Mouse (Mus musculus): ENCODE measurements around the gene Hoxd11.

The Hoxd11 gene

GRCm38 (mm10) chr2:74726973-74727639 lies 47.7 kb downstream of the Hoxd11 start:
- no peak for DNase-seq (ENCODE audit: inconsistent age in 2 of 2, low spot score in 1 of 2)

DNA sequence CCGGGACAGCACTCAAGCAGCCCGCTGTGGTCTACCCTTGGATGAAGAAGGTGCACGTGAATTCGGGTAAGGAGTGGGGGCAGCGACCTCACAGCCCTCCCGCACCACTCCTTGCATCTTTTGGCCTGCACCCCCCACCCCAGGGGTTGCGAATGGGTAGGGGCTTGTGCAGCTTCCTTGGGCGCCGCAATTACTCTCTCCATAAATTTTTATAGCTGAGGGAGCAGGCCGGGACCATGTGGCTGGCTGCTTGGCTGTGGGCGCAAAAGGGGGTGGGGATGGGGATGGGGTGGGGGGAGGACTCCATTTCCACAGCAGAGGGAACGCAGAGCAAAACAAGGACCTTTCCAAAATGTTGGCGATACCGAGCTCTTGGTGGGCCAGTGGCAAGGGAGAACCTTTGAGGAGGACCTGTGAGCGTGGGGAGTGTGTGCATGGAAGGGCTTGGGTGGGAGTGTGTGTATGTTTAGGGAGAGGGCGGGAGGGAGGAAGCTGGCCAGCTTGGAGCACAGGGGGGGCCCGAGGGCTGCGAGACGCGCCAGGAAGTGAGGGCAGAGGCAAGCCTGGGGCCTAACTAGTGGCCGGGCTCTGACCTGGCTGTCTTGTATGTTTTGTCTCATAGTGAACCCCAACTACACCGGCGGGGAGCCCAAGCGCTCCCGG lies 48.4 kb downstream of the Hoxd11 start:
- DNase-seq (ENCODE audit: inconsistent age in 2 of 2, low spot score in 1 of 2): no peak

DNA sequence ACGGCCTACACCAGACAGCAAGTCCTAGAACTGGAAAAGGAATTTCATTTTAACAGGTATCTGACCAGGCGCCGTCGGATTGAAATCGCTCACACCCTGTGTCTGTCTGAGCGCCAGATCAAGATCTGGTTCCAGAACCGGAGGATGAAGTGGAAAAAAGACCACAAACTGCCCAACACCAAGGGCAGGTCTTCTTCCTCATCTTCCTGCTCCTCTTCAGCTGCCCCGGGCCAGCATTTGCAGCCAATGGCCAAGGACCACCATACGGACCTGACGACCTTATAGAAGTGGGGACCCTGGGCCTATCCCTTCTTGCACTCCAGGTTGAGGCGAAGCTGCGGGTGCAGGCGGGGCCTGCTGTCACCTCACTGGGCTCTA lies 48.9 kb downstream of the Hoxd11 start:
- DNase-seq (ENCODE audit: inconsistent age in 2 of 2, low spot score in 1 of 2): no peak

- DNase-seq (ENCODE audit: inconsistent age in 2 of 2, low spot score in 1 of 2): no peak
Measured at GRCm38 (mm10) chr2:74730331-74730730, 51.0 kb downstream of the Hoxd11 start.

DNA sequence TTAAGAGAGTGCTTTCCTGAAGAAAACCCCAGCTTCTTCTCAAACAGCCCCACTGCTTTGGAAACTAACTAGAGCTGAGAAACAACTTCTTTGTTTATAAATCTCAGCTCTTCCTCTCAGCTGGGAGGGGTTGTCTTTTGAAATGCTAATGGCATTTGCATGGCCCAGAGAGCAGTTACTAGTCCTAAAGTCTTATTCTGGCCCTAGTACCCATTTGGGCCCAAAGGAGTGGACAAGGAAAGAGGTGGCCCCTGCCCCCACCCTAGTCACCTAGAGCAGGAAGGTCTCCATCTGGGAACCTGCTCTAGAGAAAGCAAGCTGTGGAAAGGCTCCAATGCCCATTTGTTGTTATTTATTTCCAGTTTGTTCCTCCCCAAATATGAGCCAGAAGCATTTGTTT lies 51.7 kb downstream of the Hoxd11 start:
- no peak for DNase-seq (ENCODE audit: inconsistent age in 2 of 2, low spot score in 1 of 2)

- DNase-seq (ENCODE audit: inconsistent age in 2 of 2, low spot score in 1 of 2): no peak
Measured at GRCm38 (mm10) chr2:74731799-74732512, 52.6 kb downstream of the Hoxd11 start.

GRCm38 (mm10) chr2:74732513-74733316 lies 53.4 kb downstream of the Hoxd11 start:
- no peak for DNase-seq (ENCODE audit: inconsistent age in 2 of 2, low spot score in 1 of 2)

- DNase-seq (ENCODE audit: inconsistent age in 2 of 2, low spot score in 1 of 2): no peak
Measured at GRCm38 (mm10) chr2:74733317-74733661, 53.9 kb downstream of the Hoxd11 start.

- no peak for DNase-seq (ENCODE audit: inconsistent age in 2 of 2, low spot score in 1 of 2)
Measured at GRCm38 (mm10) chr2:74733765-74734164, 54.4 kb downstream of the Hoxd11 start.

DNA sequence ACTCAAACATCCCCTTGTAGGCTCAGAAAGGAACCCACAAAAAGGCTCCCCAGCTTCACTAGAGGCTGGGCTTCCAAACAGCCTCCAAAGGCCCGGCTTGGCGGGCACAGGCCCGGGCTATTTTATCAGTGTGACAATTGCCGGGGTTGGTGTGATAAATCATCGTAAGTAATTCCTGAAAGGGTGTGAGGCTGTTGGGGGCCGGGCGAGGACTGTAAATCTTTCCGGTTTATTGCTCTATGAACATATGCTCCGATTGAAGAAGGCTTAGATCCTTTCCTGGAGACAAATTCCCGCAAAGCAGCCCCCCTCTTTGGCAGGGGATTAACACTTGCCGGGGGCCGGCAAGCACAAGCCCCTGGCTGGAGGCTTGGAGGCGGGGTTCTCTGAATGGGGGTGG lies 55.1 kb downstream of the Hoxd11 start:
- DNase-seq (ENCODE audit: inconsistent age in 2 of 2, low spot score in 1 of 2): no peak

- no peak for DNase-seq (ENCODE audit: inconsistent age in 2 of 2, low spot score in 1 of 2)
Measured at GRCm38 (mm10) chr2:74734996-74735811, 55.8 kb downstream of the Hoxd11 start.

DNA sequence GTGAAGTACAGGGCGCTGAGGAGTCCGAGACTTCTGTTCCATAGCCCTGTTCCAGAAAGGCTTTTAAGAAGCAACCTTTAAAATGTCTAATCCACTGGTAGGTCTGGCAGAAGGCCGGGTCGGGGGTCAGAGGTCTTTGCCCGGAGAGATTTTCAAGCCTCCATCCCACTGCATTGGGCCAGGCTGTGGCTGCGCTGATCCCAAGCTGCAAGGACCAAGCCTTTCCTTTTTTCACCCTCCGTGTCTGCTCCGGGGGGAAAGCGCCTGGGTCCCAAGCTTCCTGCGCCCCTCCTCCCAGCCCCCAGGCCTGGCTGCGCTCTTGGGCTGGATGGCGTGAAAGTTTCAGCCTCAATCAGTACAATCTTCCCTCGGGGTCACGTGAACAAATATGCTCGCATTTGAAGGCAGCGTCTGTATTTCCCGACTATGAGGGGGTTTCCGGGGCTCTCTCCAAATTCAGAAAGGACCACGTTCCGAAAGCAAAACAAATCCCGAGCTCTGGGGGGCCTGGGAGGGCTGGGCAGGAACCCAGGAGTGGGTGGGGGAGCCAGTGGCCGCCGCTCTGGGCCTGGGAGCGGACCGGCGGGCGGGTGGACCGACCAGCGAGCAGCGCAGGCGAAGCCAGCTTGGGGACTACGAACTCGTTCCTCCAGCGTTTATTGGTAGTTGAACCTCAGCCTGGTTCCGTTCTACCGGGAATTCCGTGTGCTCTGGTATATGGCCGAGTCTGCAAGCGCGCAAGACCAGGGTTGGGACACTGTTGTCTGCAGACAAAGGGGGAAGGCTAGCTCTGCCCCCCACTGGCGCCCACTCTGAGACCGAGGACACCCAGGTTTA lies 56.7 kb downstream of the Hoxd11 start:
- no peak for DNase-seq (ENCODE audit: inconsistent age in 2 of 2, low spot score in 1 of 2)

All from adrenal gland, adult (tissue).